Mouse (Mus musculus): ENCODE measurements at regions not wholly inside any gene's neighbourhood (a gene's known extent, or its start where the extent isn't known, plus 50 kb on each side); places are given as distances from the start of the nearest gene placed in this dataset.

DNA sequence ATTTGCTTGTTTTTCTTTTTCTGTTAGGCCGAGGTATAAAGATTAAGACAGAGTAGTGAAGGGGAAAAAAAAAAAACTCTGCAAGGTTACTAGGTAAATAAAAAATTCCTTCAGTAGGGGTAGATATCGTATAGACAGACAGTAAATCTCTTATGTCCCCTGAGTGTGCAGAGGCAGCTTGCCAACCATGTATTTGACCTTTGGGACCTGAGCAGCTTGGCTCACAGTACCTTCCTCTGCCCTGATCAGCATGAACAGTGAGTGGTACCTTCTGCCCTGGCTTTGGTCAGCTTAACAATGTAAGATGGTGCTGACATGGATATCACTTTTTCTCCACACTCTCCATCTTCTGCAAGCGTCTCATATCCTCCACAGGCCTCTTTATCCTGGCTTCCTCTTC is 168.3 kb upstream of the Arglu1 start:
- H3K27me3 ChIP-seq (ENCODE audit: control insufficient read depth, insufficient read depth, insufficient read length) = no peaks in the 10 kb centered on the region
- H3K4me2 ChIP-seq (ENCODE audit: low read depth) = no peak overlapping the region
- no peak overlapping the region for H3ac ChIP-seq (ENCODE audit: control insufficient read depth, insufficient read length)
- no peaks in the 10 kb centered on the region for H3K36me3 ChIP-seq (ENCODE audit: control insufficient read depth, insufficient read depth)
- H3K79me2 ChIP-seq (ENCODE audit: control insufficient read depth, insufficient read depth) = no peaks in the 10 kb centered on the region
- H3K4me3 ChIP-seq = no peak overlapping the region
- TF ChIP-seq CEBPB (IDR thresholded peaks at IDR 0.05; ENCODE audit: insufficient read depth, poor library complexity, severe bottlenecking) (no peak), MYOD1 (IDR thresholded peaks at IDR 0.05; ENCODE audit: control insufficient read depth in 1 of 3, insufficient read length in 2 of 3, low read depth in 2 of 3) (no peak), USF1 (IDR thresholded peaks at IDR 0.05; ENCODE audit: low read depth) (no peak), MYOG (IDR thresholded peaks at IDR 0.05; ENCODE audit: control insufficient read depth in 1 of 3, insufficient read depth in 1 of 3, insufficient read length in 2 of 3, low read depth in 2 of 3) (no peak), SRF (IDR thresholded peaks at IDR 0.05; ENCODE audit: control insufficient read depth, insufficient read length, low read depth) (no peak), MAX (IDR thresholded peaks at IDR 0.05; ENCODE audit: low read depth) (no peak), POLR2AphosphoS2 (IDR thresholded peaks at IDR 0.05; ENCODE audit: insufficient read length, low read depth) (no peak), TCF12 (IDR thresholded peaks at IDR 0.05; ENCODE audit: insufficient read depth, poor library complexity, severe bottlenecking) (no peak), TCF3 (IDR thresholded peaks at IDR 0.05; ENCODE audit: insufficient read length, low read depth) (no peak), REST (IDR thresholded peaks at IDR 0.05; ENCODE audit: insufficient read depth, insufficient read length) (no peak), E2F4 (IDR thresholded peaks at IDR 0.05; ENCODE audit: insufficient read depth) (no peak), POLR2A (IDR thresholded peaks at IDR 0.05; ENCODE audit: insufficient read length, low read depth) (no peak)

- Histone ChIP-seq H3K4me3 (no peak overlapping the region), H3ac (ENCODE audit: control insufficient read depth, insufficient read length) (no peak overlapping the region), H3K36me3 (ENCODE audit: control insufficient read depth, insufficient read depth) (no peaks in the 10 kb centered on the region), H3K79me2 (ENCODE audit: control insufficient read depth, insufficient read depth) (no peaks in the 10 kb centered on the region), H3K27me3 (ENCODE audit: control insufficient read depth, insufficient read depth, insufficient read length) (no peaks in the 10 kb centered on the region), H3K4me2 (ENCODE audit: low read depth) (no peak overlapping the region)
- no peak for TF ChIP-seq TCF12 (IDR thresholded peaks at IDR 0.05; ENCODE audit: insufficient read depth, poor library complexity, severe bottlenecking)
- TF ChIP-seq SRF (IDR thresholded peaks at IDR 0.05; ENCODE audit: control insufficient read depth, insufficient read length, low read depth) = no peak
- no peak for TF ChIP-seq MAX (IDR thresholded peaks at IDR 0.05; ENCODE audit: low read depth)
- TF ChIP-seq TCF3 (IDR thresholded peaks at IDR 0.05; ENCODE audit: insufficient read length, low read depth) = no peak
- no peak for TF ChIP-seq CEBPB (IDR thresholded peaks at IDR 0.05; ENCODE audit: insufficient read depth, poor library complexity, severe bottlenecking)
- no peak for TF ChIP-seq E2F4 (IDR thresholded peaks at IDR 0.05; ENCODE audit: insufficient read depth)
- no peak for TF ChIP-seq POLR2AphosphoS2 (IDR thresholded peaks at IDR 0.05; ENCODE audit: insufficient read length, low read depth)
- TF ChIP-seq MYOD1 (IDR thresholded peaks at IDR 0.05; ENCODE audit: control insufficient read depth in 1 of 3, insufficient read length in 2 of 3, low read depth in 2 of 3) = no peak
- TF ChIP-seq MYOG (IDR thresholded peaks at IDR 0.05; ENCODE audit: control insufficient read depth in 1 of 3, insufficient read depth in 1 of 3, insufficient read length in 2 of 3, low read depth in 2 of 3) = no peak
- TF ChIP-seq REST (IDR thresholded peaks at IDR 0.05; ENCODE audit: insufficient read depth, insufficient read length) = no peak
- no peak for TF ChIP-seq USF1 (IDR thresholded peaks at IDR 0.05; ENCODE audit: low read depth)
- TF ChIP-seq POLR2A (IDR thresholded peaks at IDR 0.05; ENCODE audit: insufficient read length, low read depth) = no peak
Measured at GRCm38 (mm10) chr8:8852656-8853366, 162.5 kb upstream of the Arglu1 start.

DNA sequence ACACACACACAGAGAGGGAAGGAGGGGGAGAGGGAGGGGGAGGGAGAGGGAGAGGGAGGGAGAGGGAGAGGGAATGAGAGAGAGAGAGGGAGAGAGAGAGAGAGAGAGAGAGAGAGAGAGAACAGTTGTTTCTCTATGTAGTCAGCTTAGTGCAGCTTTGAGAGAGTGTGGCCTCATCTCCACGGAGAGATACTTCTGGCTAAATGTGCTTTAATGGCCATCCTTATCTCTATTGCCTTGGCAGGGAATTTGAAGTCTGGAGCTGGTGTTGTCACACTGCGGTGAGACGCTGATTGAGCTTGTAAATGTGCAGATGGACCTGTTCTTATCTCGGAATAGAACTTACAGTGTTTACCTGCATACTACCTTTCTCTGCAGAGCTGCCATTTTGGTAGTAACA is 160.9 kb upstream of the Arglu1 start:
- H3K36me3 ChIP-seq (ENCODE audit: control insufficient read depth, insufficient read depth) = no peaks in the 10 kb centered on the region
- no peaks in the 10 kb centered on the region for H3K79me2 ChIP-seq (ENCODE audit: control insufficient read depth, insufficient read depth)
- H3K27me3 ChIP-seq (ENCODE audit: control insufficient read depth, insufficient read depth, insufficient read length) = no peaks in the 10 kb centered on the region
- no peak overlapping the region for H3ac ChIP-seq (ENCODE audit: control insufficient read depth, insufficient read length)
- no peak overlapping the region for H3K4me2 ChIP-seq (ENCODE audit: low read depth)
- H3K4me3 ChIP-seq = no peak overlapping the region
- TF ChIP-seq POLR2AphosphoS2 (IDR thresholded peaks at IDR 0.05; ENCODE audit: insufficient read length, low read depth) (no peak), TCF12 (IDR thresholded peaks at IDR 0.05; ENCODE audit: insufficient read depth, poor library complexity, severe bottlenecking) (no peak), TCF3 (IDR thresholded peaks at IDR 0.05; ENCODE audit: insufficient read length, low read depth) (no peak)

- TF ChIP-seq CEBPB (IDR thresholded peaks at IDR 0.05; ENCODE audit: insufficient read depth, poor library complexity, severe bottlenecking) = no peak
- no peak for TF ChIP-seq REST (IDR thresholded peaks at IDR 0.05; ENCODE audit: insufficient read depth, insufficient read length)
- no peak for TF ChIP-seq USF1 (IDR thresholded peaks at IDR 0.05; ENCODE audit: low read depth)
- TF ChIP-seq SRF (IDR thresholded peaks at IDR 0.05; ENCODE audit: control insufficient read depth, insufficient read length, low read depth) = no peak
- no peak for TF ChIP-seq POLR2A (IDR thresholded peaks at IDR 0.05; ENCODE audit: insufficient read length, low read depth)
- TF ChIP-seq MYOG (IDR thresholded peaks at IDR 0.05; ENCODE audit: control insufficient read depth in 1 of 3, insufficient read depth in 1 of 3, insufficient read length in 2 of 3, low read depth in 2 of 3) = no peak
- TF ChIP-seq TCF3 (IDR thresholded peaks at IDR 0.05; ENCODE audit: insufficient read length, low read depth) = no peak
- no peak for TF ChIP-seq E2F4 (IDR thresholded peaks at IDR 0.05; ENCODE audit: insufficient read depth)
- TF ChIP-seq MAX (IDR thresholded peaks at IDR 0.05; ENCODE audit: low read depth) = no peak
- TF ChIP-seq TCF12 (IDR thresholded peaks at IDR 0.05; ENCODE audit: insufficient read depth, poor library complexity, severe bottlenecking) = no peak
- TF ChIP-seq POLR2AphosphoS2 (IDR thresholded peaks at IDR 0.05; ENCODE audit: insufficient read length, low read depth) = no peak
- no peak for TF ChIP-seq MYOD1 (IDR thresholded peaks at IDR 0.05; ENCODE audit: control insufficient read depth in 1 of 3, insufficient read length in 2 of 3, low read depth in 2 of 3)
- H3K36me3 ChIP-seq (ENCODE audit: control insufficient read depth, insufficient read depth) = no peaks in the 10 kb centered on the region
- H3K4me2 ChIP-seq (ENCODE audit: low read depth) = no peak overlapping the region
- no peak overlapping the region for H3ac ChIP-seq (ENCODE audit: control insufficient read depth, insufficient read length)
- no peaks in the 10 kb centered on the region for H3K79me2 ChIP-seq (ENCODE audit: control insufficient read depth, insufficient read depth)
- H3K27me3 ChIP-seq (ENCODE audit: control insufficient read depth, insufficient read depth, insufficient read length) = no peaks in the 10 kb centered on the region
- no peak overlapping the region for H3K4me3 ChIP-seq
Measured at GRCm38 (mm10) chr8:8850766-8851165, 160.4 kb upstream of the Arglu1 start.
